Mouse (Mus musculus): ENCODE measurements around the gene Grwd1.

The Grwd1 gene

GRCm38 (mm10) chr7:45815984-45816351 is 14.8 kb downstream of the Grwd1 start:
- no peaks in the 10 kb centered on the region; the same call in 1 of the 2 replicates for H3K36me3 ChIP-seq (ENCODE audit: control insufficient read depth, insufficient read depth, low read length, poor library complexity, severe bottlenecking)
- DNase-seq (ENCODE audit: low read depth, low spot score): no peak
- no peaks in the 10 kb centered on the region for H3K27me3 ChIP-seq (ENCODE audit: control insufficient read depth, insufficient read depth, low read length, poor library complexity, severe bottlenecking)

GRCm38 (mm10) chr7:45815323-45815983 is 15.3 kb downstream of the Grwd1 start:
- Histone ChIP-seq H3K36me3 (ENCODE audit: control insufficient read depth, insufficient read depth, low read length, poor library complexity, severe bottlenecking) (no peaks in the 10 kb centered on the region; the same call in 1 of the 2 replicates), H3K27me3 (ENCODE audit: control insufficient read depth, insufficient read depth, low read length, poor library complexity, severe bottlenecking) (no peaks in the 10 kb centered on the region)
- no peak for DNase-seq (ENCODE audit: low read depth, low spot score)

GRCm38 (mm10) chr7:45814841-45815240 is 15.9 kb downstream of the Grwd1 start:
- no peak for DNase-seq (ENCODE audit: low read depth, low spot score)
- H3K36me3 ChIP-seq (ENCODE audit: control insufficient read depth, insufficient read depth, low read length, poor library complexity, severe bottlenecking): peaks cover 5% of the 10 kb centered on the region

GRCm38 (mm10) chr7:45813787-45814779 is 16.7 kb downstream of the Grwd1 start, which contains the start of gene Cyth2:
Cyth2 (minus strand) TSS chr7:45814581.
- peaks cover 5% of the 10 kb centered on the region for H3K36me3 ChIP-seq (ENCODE audit: control insufficient read depth, insufficient read depth, low read length, poor library complexity, severe bottlenecking)

More at GRCm38 (mm10) chr7:45814841-45815240, 15.9 kb downstream of the Grwd1 start:
- H3K27me3 ChIP-seq (ENCODE audit: control insufficient read depth, insufficient read depth, low read length, poor library complexity, severe bottlenecking): no peaks in the 10 kb centered on the region

GRCm38 (mm10) chr7:45812921-45813320 is 17.8 kb downstream of the Grwd1 start:
- Histone ChIP-seq H3K27me3 (ENCODE audit: control insufficient read depth, insufficient read depth, low read length, poor library complexity, severe bottlenecking) (no peaks in the 10 kb centered on the region), H3K36me3 (ENCODE audit: control insufficient read depth, insufficient read depth, low read length, poor library complexity, severe bottlenecking) (peaks cover 13% of the 10 kb centered on the region)
- DNase-seq (ENCODE audit: low read depth, low spot score): no peak

More at GRCm38 (mm10) chr7:45813787-45814779, 16.7 kb downstream of the Grwd1 start, which contains the start of gene Cyth2:
- no peaks in the 10 kb centered on the region for H3K27me3 ChIP-seq (ENCODE audit: control insufficient read depth, insufficient read depth, low read length, poor library complexity, severe bottlenecking)
- peak; percentile 100 for DNase-seq (ENCODE audit: low read depth, low spot score)

GRCm38 (mm10) chr7:45809276-45810075 is 21.3 kb downstream of the Grwd1 start:
- Histone ChIP-seq H3K36me3 (ENCODE audit: control insufficient read depth, insufficient read depth, low read length, poor library complexity, severe bottlenecking) (peaks cover 16% of the 10 kb centered on the region), H3K27me3 (ENCODE audit: control insufficient read depth, insufficient read depth, low read length, poor library complexity, severe bottlenecking) (no peaks in the 10 kb centered on the region)
- DNase-seq (ENCODE audit: low read depth, low spot score): no peak

- H3K27me3 ChIP-seq (ENCODE audit: control insufficient read depth, insufficient read depth, low read length, poor library complexity, severe bottlenecking): no peaks in the 10 kb centered on the region
- peaks cover 16% of the 10 kb centered on the region for H3K36me3 ChIP-seq (ENCODE audit: control insufficient read depth, insufficient read depth, low read length, poor library complexity, severe bottlenecking)
- no peak for DNase-seq (ENCODE audit: low read depth, low spot score)
These were observed 22.3 kb downstream of the Grwd1 start for GRCm38 (mm10) chr7:45808471-45808870.

- no peaks in the 10 kb centered on the region for H3K27me3 ChIP-seq (ENCODE audit: control insufficient read depth, insufficient read depth, low read length, poor library complexity, severe bottlenecking)
- DNase-seq (ENCODE audit: low read depth, low spot score): no peak
- peaks cover 16% of the 10 kb centered on the region for H3K36me3 ChIP-seq (ENCODE audit: control insufficient read depth, insufficient read depth, low read length, poor library complexity, severe bottlenecking)
These were observed 24.8 kb downstream of the Grwd1 start for GRCm38 (mm10) chr7:45805941-45806340.

- H3K27me3 ChIP-seq (ENCODE audit: control insufficient read depth, insufficient read depth, low read length, poor library complexity, severe bottlenecking): no peaks in the 10 kb centered on the region
- 0 out of 2 replicates have a peak, but pooled peaks cover under 1% of the 10 kb centered on the region for H3K36me3 ChIP-seq (ENCODE audit: control insufficient read depth, insufficient read depth, low read length, poor library complexity, severe bottlenecking)
- DNase-seq (ENCODE audit: low read depth, low spot score): no peak
These were observed 28.2 kb downstream of the Grwd1 start for GRCm38 (mm10) chr7:45802551-45802950.

- Histone ChIP-seq H3K36me3 (ENCODE audit: control insufficient read depth, insufficient read depth, low read length, poor library complexity, severe bottlenecking) (no peaks in the 10 kb centered on the region), H3K27me3 (ENCODE audit: control insufficient read depth, insufficient read depth, low read length, poor library complexity, severe bottlenecking) (no peaks in the 10 kb centered on the region)
- DNase-seq (ENCODE audit: low read depth, low spot score): peak; percentile 95
These were observed 29.4 kb downstream of the Grwd1 start for GRCm38 (mm10) chr7:45801348-45801747.

- H3K27me3 ChIP-seq (ENCODE audit: control insufficient read depth, insufficient read depth, low read length, poor library complexity, severe bottlenecking): no peaks in the 10 kb centered on the region
- no peaks in the 10 kb centered on the region for H3K36me3 ChIP-seq (ENCODE audit: control insufficient read depth, insufficient read depth, low read length, poor library complexity, severe bottlenecking)
- DNase-seq (ENCODE audit: low read depth, low spot score): peak; percentile 80
These were observed 30.1 kb downstream of the Grwd1 start for GRCm38 (mm10) chr7:45800546-45801204.

- no peaks in the 10 kb centered on the region for H3K27me3 ChIP-seq (ENCODE audit: control insufficient read depth, insufficient read depth, low read length, poor library complexity, severe bottlenecking)
- no peak for DNase-seq (ENCODE audit: low read depth, low spot score)
These were observed 30.7 kb downstream of the Grwd1 start for GRCm38 (mm10) chr7:45800001-45800400.

GRCm38 (mm10) chr7:45798931-45799330 is 31.8 kb downstream of the Grwd1 start:
- Histone ChIP-seq H3K27me3 (ENCODE audit: control insufficient read depth, insufficient read depth, low read length, poor library complexity, severe bottlenecking) (no peaks in the 10 kb centered on the region), H3K36me3 (ENCODE audit: control insufficient read depth, insufficient read depth, low read length, poor library complexity, severe bottlenecking) (no peaks in the 10 kb centered on the region)
- DNase-seq (ENCODE audit: low read depth, low spot score): no peak

More at GRCm38 (mm10) chr7:45800001-45800400, 30.7 kb downstream of the Grwd1 start:
- no peaks in the 10 kb centered on the region for H3K36me3 ChIP-seq (ENCODE audit: control insufficient read depth, insufficient read depth, low read length, poor library complexity, severe bottlenecking)

GRCm38 (mm10) chr7:45798511-45798836 is 32.3 kb downstream of the Grwd1 start:
- peak; percentile 55 for DNase-seq (ENCODE audit: low read depth, low spot score)
- Histone ChIP-seq H3K27me3 (ENCODE audit: control insufficient read depth, insufficient read depth, low read length, poor library complexity, severe bottlenecking) (no peaks in the 10 kb centered on the region), H3K36me3 (ENCODE audit: control insufficient read depth, insufficient read depth, low read length, poor library complexity, severe bottlenecking) (no peaks in the 10 kb centered on the region)

All from splenic B cell, adult 2 months (primary cell).